Mouse (Mus musculus): ENCODE measurements around the gene Plpp2. TPM values are rescaled to one million over a fixed set of nuclear protein-coding genes. Genes with fewer than 3 reads are reported as not detected.

The Plpp2 gene
- polyA plus RNA-seq, 1 experiment from 2014 or later: 15.6 TPM

- WGBS: 73% methylated on average over 6 of the region's 6 CpGs
- Histone ChIP-seq H3K27ac (ENCODE audit: low read depth, low read length) (no peak overlapping the region), H3K9me3 (ENCODE audit: control insufficient read depth, low read length) (no peaks in the 10 kb centered on the region), H3K4me2 (ENCODE audit: low read depth, low read length, severe bottlenecking) (no peak overlapping the region), H3K4me1 (replicated peaks; ENCODE audit: control insufficient read depth, insufficient read depth, low read length) (no peaks in the 10 kb centered on the region), H3K4me3 (ENCODE audit: low read depth, low read length) (no peak overlapping the region), H3K27me3 (ENCODE audit: control insufficient read depth, insufficient read depth, low read length) (peaks cover 2% of the 10 kb centered on the region; the same call in 1 of the 2 replicates), H3K9ac (ENCODE audit: low read length) (no peak overlapping the region), H3K36me3 (ENCODE audit: control insufficient read depth, insufficient read depth, low read length) (no peaks in the 10 kb centered on the region)
- ATAC-seq (replicated peaks; ENCODE audit: low FRiP score) (no peak), DNase-seq (ENCODE audit: low spot score) (no peak)
These were observed 42.2 kb upstream of the Plpp2 start for GRCm38 (mm10) chr10:79575754-79576153.

- no peaks in the 10 kb centered on the region for H3K27me3 ChIP-seq (ENCODE audit: control insufficient read depth, insufficient read depth, low read length)
- no peaks in the 10 kb centered on the region for H3K9me3 ChIP-seq (ENCODE audit: control insufficient read depth, low read length)
- H3K36me3 ChIP-seq (ENCODE audit: control insufficient read depth, insufficient read depth, low read length): no peaks in the 10 kb centered on the region
- ATAC-seq (replicated peaks; ENCODE audit: low FRiP score) (no peak), DNase-seq (ENCODE audit: low spot score) (no peak)
- no peak overlapping the region for H3K27ac ChIP-seq (ENCODE audit: low read depth, low read length)
- H3K4me3 ChIP-seq (ENCODE audit: low read depth, low read length): no peak overlapping the region
- H3K4me2 ChIP-seq (ENCODE audit: low read depth, low read length, severe bottlenecking): no peak overlapping the region
- no peak overlapping the region for H3K9ac ChIP-seq (ENCODE audit: low read length)
- H3K4me1 ChIP-seq (replicated peaks; ENCODE audit: control insufficient read depth, insufficient read depth, low read length): no peaks in the 10 kb centered on the region
- 89% methylated on average over 6 of the region's 6 CpGs for WGBS
These were observed 41.2 kb upstream of the Plpp2 start for GRCm38 (mm10) chr10:79574796-79575195.

GRCm38 (mm10) chr10:79574350-79574749 lies 40.8 kb upstream of the Plpp2 start:
- H3K27me3 ChIP-seq (ENCODE audit: control insufficient read depth, insufficient read depth, low read length): no peaks in the 10 kb centered on the region
- ATAC-seq (replicated peaks; ENCODE audit: low FRiP score) (no peak), DNase-seq (ENCODE audit: low spot score) (peak; percentile 39)
- H3K4me1 ChIP-seq (replicated peaks; ENCODE audit: control insufficient read depth, insufficient read depth, low read length): no peaks in the 10 kb centered on the region
- no peak overlapping the region for H3K9ac ChIP-seq (ENCODE audit: low read length)
- no peak overlapping the region for H3K4me2 ChIP-seq (ENCODE audit: low read depth, low read length, severe bottlenecking)
- no peak overlapping the region for H3K4me3 ChIP-seq (ENCODE audit: low read depth, low read length)
- no peak overlapping the region for H3K27ac ChIP-seq (ENCODE audit: low read depth, low read length)
- no peaks in the 10 kb centered on the region for H3K36me3 ChIP-seq (ENCODE audit: control insufficient read depth, insufficient read depth, low read length)
- 88% methylated on average over 8 of the region's 8 CpGs for WGBS
- no peaks in the 10 kb centered on the region for H3K9me3 ChIP-seq (ENCODE audit: control insufficient read depth, low read length)

GRCm38 (mm10) chr10:79573611-79574010 lies 40.0 kb upstream of the Plpp2 start:
- no peak overlapping the region for H3K27ac ChIP-seq (ENCODE audit: low read depth, low read length)
- WGBS: 80% methylated on average over 6 of the region's 6 CpGs
- no peaks in the 10 kb centered on the region for H3K27me3 ChIP-seq (ENCODE audit: control insufficient read depth, insufficient read depth, low read length)
- no peaks in the 10 kb centered on the region for H3K4me1 ChIP-seq (replicated peaks; ENCODE audit: control insufficient read depth, insufficient read depth, low read length)
- H3K9me3 ChIP-seq (ENCODE audit: control insufficient read depth, low read length): no peaks in the 10 kb centered on the region
- no peak overlapping the region for H3K4me2 ChIP-seq (ENCODE audit: low read depth, low read length, severe bottlenecking)
- no peak overlapping the region for H3K9ac ChIP-seq (ENCODE audit: low read length)
- no peak for ATAC-seq (replicated peaks; ENCODE audit: low FRiP score)
- no peak overlapping the region for H3K4me3 ChIP-seq (ENCODE audit: low read depth, low read length)
- H3K36me3 ChIP-seq (ENCODE audit: control insufficient read depth, insufficient read depth, low read length): no peaks in the 10 kb centered on the region
- DNase-seq (ENCODE audit: low spot score): peak; percentile 39

GRCm38 (mm10) chr10:79571314-79571713 lies 37.7 kb upstream of the Plpp2 start:
- Histone ChIP-seq H3K4me3 (ENCODE audit: low read depth, low read length) (no peak overlapping the region), H3K27me3 (ENCODE audit: control insufficient read depth, insufficient read depth, low read length) (no peaks in the 10 kb centered on the region), H3K4me1 (replicated peaks; ENCODE audit: control insufficient read depth, insufficient read depth, low read length) (no peaks in the 10 kb centered on the region), H3K9me3 (ENCODE audit: control insufficient read depth, low read length) (no peaks in the 10 kb centered on the region), H3K36me3 (ENCODE audit: control insufficient read depth, insufficient read depth, low read length) (no peaks in the 10 kb centered on the region), H3K9ac (ENCODE audit: low read length) (no peak overlapping the region), H3K27ac (ENCODE audit: low read depth, low read length) (no peak overlapping the region), H3K4me2 (ENCODE audit: low read depth, low read length, severe bottlenecking) (no peak overlapping the region)
- WGBS: 90% methylated on average over 2 of the region's 2 CpGs
- ATAC-seq (replicated peaks; ENCODE audit: low FRiP score): no peak
- DNase-seq (ENCODE audit: low spot score): peak; percentile 15

GRCm38 (mm10) chr10:79569921-79570320 lies 36.3 kb upstream of the Plpp2 start:
- no peaks in the 10 kb centered on the region for H3K4me1 ChIP-seq (replicated peaks; ENCODE audit: control insufficient read depth, insufficient read depth, low read length)
- H3K36me3 ChIP-seq (ENCODE audit: control insufficient read depth, insufficient read depth, low read length): no peaks in the 10 kb centered on the region
- ATAC-seq (replicated peaks; ENCODE audit: low FRiP score) (no peak), DNase-seq (ENCODE audit: low spot score) (peak; percentile 15)
- H3K4me3 ChIP-seq (ENCODE audit: low read depth, low read length): no peak overlapping the region
- no peaks in the 10 kb centered on the region for H3K9me3 ChIP-seq (ENCODE audit: control insufficient read depth, low read length)
- H3K27ac ChIP-seq (ENCODE audit: low read depth, low read length): no peak overlapping the region
- no peaks in the 10 kb centered on the region for H3K27me3 ChIP-seq (ENCODE audit: control insufficient read depth, insufficient read depth, low read length)
- no peak overlapping the region for H3K4me2 ChIP-seq (ENCODE audit: low read depth, low read length, severe bottlenecking)
- no peak overlapping the region for H3K9ac ChIP-seq (ENCODE audit: low read length)
- WGBS: 90% methylated on average over 5 of the region's 5 CpGs

- Histone ChIP-seq H3K4me1 (replicated peaks; ENCODE audit: control insufficient read depth, insufficient read depth, low read length) (no peaks in the 10 kb centered on the region), H3K27ac (ENCODE audit: low read depth, low read length) (no peak overlapping the region), H3K4me3 (ENCODE audit: low read depth, low read length) (no peak overlapping the region), H3K9me3 (ENCODE audit: control insufficient read depth, low read length) (no peaks in the 10 kb centered on the region), H3K36me3 (ENCODE audit: control insufficient read depth, insufficient read depth, low read length) (no peaks in the 10 kb centered on the region), H3K9ac (ENCODE audit: low read length) (no peak overlapping the region), H3K4me2 (ENCODE audit: low read depth, low read length, severe bottlenecking) (no peak overlapping the region), H3K27me3 (ENCODE audit: control insufficient read depth, insufficient read depth, low read length) (no peaks in the 10 kb centered on the region)
- no peak for ATAC-seq (replicated peaks; ENCODE audit: low FRiP score)
- 90% methylated on average over 2 of the region's 2 CpGs for WGBS
- DNase-seq (ENCODE audit: low spot score): no peak
These were observed 26.1 kb upstream of the Plpp2 start for GRCm38 (mm10) chr10:79559716-79560115.

- ATAC-seq (replicated peaks; ENCODE audit: low FRiP score) (no peak), DNase-seq (ENCODE audit: low spot score) (peak; percentile 13)
- no peaks in the 10 kb centered on the region for H3K36me3 ChIP-seq (ENCODE audit: control insufficient read depth, insufficient read depth, low read length)
- H3K27ac ChIP-seq (ENCODE audit: low read depth, low read length): no peak overlapping the region
- H3K4me3 ChIP-seq (ENCODE audit: low read depth, low read length): no peak overlapping the region
- no peaks in the 10 kb centered on the region for H3K27me3 ChIP-seq (ENCODE audit: control insufficient read depth, insufficient read depth, low read length)
- no peak overlapping the region for H3K9ac ChIP-seq (ENCODE audit: low read length)
- no peak overlapping the region for H3K4me2 ChIP-seq (ENCODE audit: low read depth, low read length, severe bottlenecking)
- no peaks in the 10 kb centered on the region for H3K9me3 ChIP-seq (ENCODE audit: control insufficient read depth, low read length)
- WGBS: 94% methylated on average over 5 of the region's 5 CpGs
- H3K4me1 ChIP-seq (replicated peaks; ENCODE audit: control insufficient read depth, insufficient read depth, low read length): peaks cover 2% of the 10 kb centered on the region; the same call in 1 of the 2 replicates
These were observed 23.9 kb upstream of the Plpp2 start for GRCm38 (mm10) chr10:79557496-79557895.

GRCm38 (mm10) chr10:79556951-79557350 lies 23.4 kb upstream of the Plpp2 start:
- no peaks in the 10 kb centered on the region for H3K9me3 ChIP-seq (ENCODE audit: control insufficient read depth, low read length)
- no peaks in the 10 kb centered on the region for H3K36me3 ChIP-seq (ENCODE audit: control insufficient read depth, insufficient read depth, low read length)
- H3K27ac ChIP-seq (ENCODE audit: low read depth, low read length): no peak overlapping the region
- 93% methylated on average over 5 of the region's 5 CpGs for WGBS
- DNase-seq (ENCODE audit: low spot score): peak; percentile 7
- no peak overlapping the region for H3K4me2 ChIP-seq (ENCODE audit: low read depth, low read length, severe bottlenecking)
- no peak overlapping the region for H3K4me3 ChIP-seq (ENCODE audit: low read depth, low read length)
- ATAC-seq (replicated peaks; ENCODE audit: low FRiP score): no peak
- no peak overlapping the region for H3K9ac ChIP-seq (ENCODE audit: low read length)
- peaks cover 2% of the 10 kb centered on the region; the same call in 1 of the 2 replicates for H3K4me1 ChIP-seq (replicated peaks; ENCODE audit: control insufficient read depth, insufficient read depth, low read length)
- no peaks in the 10 kb centered on the region for H3K27me3 ChIP-seq (ENCODE audit: control insufficient read depth, insufficient read depth, low read length)

Measured in forebrain, embryonic 11.5 days (tissue).